Mouse (Mus musculus) stomach, embryonic 15.5 days (tissue): ENCODE data around the gene Atl2. TPM values are rescaled to one million over a fixed set of nuclear protein-coding genes. Genes with fewer than 3 reads are reported as not detected.
A peak's percentile ranks its signal among the peaks of the same experiment; 100 is the strongest.

ENCODE experiments used
- ATAC-seq: fragments of 200-750 bp; cut with Nextera tagmentation; 2 replicates; pipeline ENCODE4 v1.8.0; 2017; ENCODE audit warnings: low read depth, moderate number of reproducible peaks, moderate TSS enrichment; ENCODE audit not compliant: insufficient read depth, low FRiP score
- H3K27ac ChIP-seq: fragments of 300-500 bp; sonication (generic); 2 replicates; pipeline ENCODE4 v1.5.1; 2015; ENCODE audit warnings: mild to moderate bottlenecking, inconsistent platforms
- H3K27me3 ChIP-seq: fragments of 300-500 bp; sonication (generic); replicated peaks from 2 replicates; pipeline ENCODE4 v1.6.1; 2015; ENCODE audit warnings: inconsistent platforms
- H3K36me3 ChIP-seq: fragments of 300-500 bp; sonication (generic); 2 replicates; pipeline ENCODE4 v1.6.1; 2015; ENCODE audit warnings: inconsistent platforms
- H3K4me1 ChIP-seq: fragments of 300-500 bp; sonication (generic); 2 replicates; pipeline ENCODE4 v1.6.1; 2015; ENCODE audit warnings: inconsistent platforms
- H3K4me2 ChIP-seq: fragments of 300-500 bp; sonication (generic); 2 replicates; pipeline ENCODE4 v1.6.1; 2015; ENCODE audit warnings: mild to moderate bottlenecking, inconsistent platforms
- H3K4me3 ChIP-seq: fragments of 300-500 bp; sonication (generic); replicated peaks from 2 replicates; pipeline ENCODE4 v1.5.1; 2015; ENCODE audit warnings: inconsistent platforms
- H3K9ac ChIP-seq: fragments of 300-500 bp; sonication (generic); 2 replicates; pipeline ENCODE4 v1.6.1; 2015; ENCODE audit warnings: inconsistent platforms
- H3K9me3 ChIP-seq: fragments of 300-500 bp; sonication (generic); 2 replicates; pipeline ENCODE4 v1.6.1; 2016; ENCODE audit warnings: inconsistent platforms
- WGBS: fragments of 180-500 bp; shearing (Covaris S2); methylation state at CpG from one replicate; pipeline ENCODE4 v1.1.7; 2015; 5-methylcytosine and 5-hydroxymethylcytosine counted together
- polyA plus RNA-seq: library from polyadenylated mRNA; unstranded; fragments of >200 nt; fragmentation: Nextera tagmentation; extraction: Ambion mirVana; gene quantifications from 2 replicates; pipeline ENCODE4 v1.2.1, GENCODE M21; 2015

Atl2 gene
- polyA plus RNA-seq, 1 experiment from 2014 or later, result 41.1 TPM

GRCm38 (mm10) chr17:79810421-79810820 lies 85.5 kb downstream of the Atl2 start:
- Histone ChIP-seq H3K27me3 (no peaks in the 10 kb centered on the region), H3K4me3 (no peak overlapping the region), H3K4me1 (no peaks in the 10 kb centered on the region), H3K4me2 (no peak overlapping the region), H3K36me3 (no peaks in the 10 kb centered on the region), H3K27ac (no peak overlapping the region), H3K9ac (no peak overlapping the region), H3K9me3 (no peaks in the 10 kb centered on the region)
- 76% methylated on average over 9 of the region's 9 CpGs for WGBS
- ATAC-seq, result no peak

GRCm38 (mm10) chr17:79809491-79810316 lies 86.2 kb downstream of the Atl2 start:
- Histone ChIP-seq H3K9ac (no peak overlapping the region), H3K9me3 (no peaks in the 10 kb centered on the region), H3K4me3 (no peak overlapping the region), H3K4me2 (no peak overlapping the region), H3K27ac (no peak overlapping the region), H3K4me1 (no peaks in the 10 kb centered on the region), H3K36me3 (no peaks in the 10 kb centered on the region), H3K27me3 (no peaks in the 10 kb centered on the region)
- ATAC-seq, result no peak
- WGBS, result 54% methylated on average over 23 of the region's 23 CpGs

DNA sequence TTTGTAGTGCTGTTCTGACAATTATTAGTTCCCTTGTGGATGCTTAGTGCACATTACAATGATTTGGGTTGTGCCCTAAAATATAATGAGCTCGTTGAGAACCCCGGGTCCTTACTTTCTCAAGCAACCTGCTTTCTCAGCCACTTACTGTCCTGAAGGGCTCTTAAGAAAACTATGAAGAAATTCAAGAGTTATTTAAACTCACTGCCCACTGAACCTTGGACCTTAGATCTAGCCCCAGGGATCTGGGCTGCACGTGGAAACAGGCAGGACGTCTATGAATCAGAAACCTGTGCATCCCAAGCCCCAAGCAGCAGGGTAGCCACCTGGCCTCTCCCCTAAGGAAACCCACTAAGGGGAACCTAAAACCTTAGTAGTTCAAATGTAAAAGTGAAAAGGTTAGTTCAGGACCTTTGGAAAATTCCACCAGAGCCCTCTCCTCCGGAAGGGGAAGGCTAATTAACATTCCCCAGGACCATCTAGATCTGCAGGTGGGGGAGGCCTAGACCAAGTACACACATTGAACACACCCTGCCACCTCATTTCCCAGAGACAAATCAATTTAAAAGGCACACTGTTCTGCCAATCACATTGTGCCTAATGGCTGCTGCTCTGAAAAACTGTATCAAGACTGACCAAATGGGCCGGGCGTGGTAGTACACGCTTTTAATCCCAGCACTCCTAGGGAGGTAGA lies 88.5 kb downstream of the Atl2 start:
- no peak for ATAC-seq
- no peaks in the 10 kb centered on the region for H3K27me3 ChIP-seq
- no peak overlapping the region for H3K9ac ChIP-seq
- H3K4me1 ChIP-seq, result no peaks in the 10 kb centered on the region
- H3K9me3 ChIP-seq, result no peaks in the 10 kb centered on the region
- H3K4me3 ChIP-seq, result no peak overlapping the region
- H3K36me3 ChIP-seq, result no peaks in the 10 kb centered on the region
- no peak overlapping the region for H3K4me2 ChIP-seq
- H3K27ac ChIP-seq, result no peak overlapping the region
- WGBS, result 67% methylated on average over 8 of the region's 8 CpGs

DNA sequence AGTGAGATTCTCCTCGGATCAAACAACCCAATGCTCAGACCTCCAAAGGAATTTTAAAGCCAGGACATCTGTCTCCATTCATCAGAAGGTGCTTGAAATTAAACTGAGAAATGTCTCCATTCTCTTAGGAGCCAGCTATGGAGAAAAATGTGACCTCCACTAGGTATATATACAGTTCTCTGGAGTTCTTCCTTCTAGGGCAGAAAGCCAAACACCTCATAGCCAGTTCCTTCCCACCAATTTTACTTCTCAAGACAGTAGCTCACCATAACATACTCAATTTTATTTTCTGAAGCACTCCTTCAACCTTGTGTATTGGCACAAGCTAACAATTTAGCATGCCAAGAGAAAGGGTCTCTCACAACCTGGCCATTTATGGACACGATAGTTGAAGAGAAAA lies 91.2 kb downstream of the Atl2 start:
- H3K27ac ChIP-seq, result peak overlapping the region; percentile 35; the same call in 1 of the 2 replicates
- H3K9ac ChIP-seq, result no peak overlapping the region
- H3K4me2 ChIP-seq, result no peak overlapping the region
- H3K4me1 ChIP-seq, result no peaks in the 10 kb centered on the region
- 43% methylated on average over 2 of the region's 2 CpGs for WGBS
- H3K4me3 ChIP-seq, result no peak overlapping the region
- no peaks in the 10 kb centered on the region for H3K36me3 ChIP-seq
- ATAC-seq, result peak; percentile 59
- no peaks in the 10 kb centered on the region for H3K9me3 ChIP-seq
- H3K27me3 ChIP-seq, result no peaks in the 10 kb centered on the region

DNA sequence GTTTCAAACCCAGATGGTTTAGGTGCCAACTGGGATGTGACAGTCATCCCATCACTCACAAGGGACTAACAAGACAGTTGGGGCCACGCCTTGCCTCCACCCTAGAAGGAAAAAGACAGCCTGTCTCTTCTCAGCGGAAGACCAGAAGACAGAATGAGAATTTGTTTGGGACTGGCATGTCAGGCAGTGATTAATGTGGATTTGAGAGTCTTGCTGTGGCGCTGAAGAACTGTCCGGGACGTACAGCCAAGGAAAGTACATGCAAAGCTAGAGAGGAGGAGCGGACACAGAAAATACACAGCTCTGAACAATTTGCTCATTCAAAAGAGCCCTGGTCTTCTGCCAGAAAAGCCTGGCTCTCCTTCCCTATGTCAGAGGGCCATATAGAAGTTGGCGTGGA lies 93.9 kb downstream of the Atl2 start:
- no peaks in the 10 kb centered on the region for H3K36me3 ChIP-seq
- H3K4me3 ChIP-seq, result no peak overlapping the region
- H3K27me3 ChIP-seq, result no peaks in the 10 kb centered on the region
- no peaks in the 10 kb centered on the region for H3K9me3 ChIP-seq
- H3K4me1 ChIP-seq, result no peaks in the 10 kb centered on the region
- WGBS, result 30% methylated on average over 7 of the region's 7 CpGs
- peak overlapping the region; percentile 11; the same call in 1 of the 2 replicates for H3K27ac ChIP-seq
- no peak overlapping the region for H3K9ac ChIP-seq
- no peak for ATAC-seq
- H3K4me2 ChIP-seq, result no peak overlapping the region

- no peak for ATAC-seq
Observed at GRCm38 (mm10) chr17:79798831-79799230, 97.1 kb downstream of the Atl2 start.

More at GRCm38 (mm10) chr17:79798831-79799230, 97.1 kb downstream of the Atl2 start:
- H3K4me2 ChIP-seq, result no peak overlapping the region
- no peak overlapping the region for H3K9ac ChIP-seq
- WGBS, result 91% methylated on average over 10 of the region's 10 CpGs
- H3K27me3 ChIP-seq, result no peaks in the 10 kb centered on the region
- no peaks in the 10 kb centered on the region for H3K4me1 ChIP-seq
- H3K27ac ChIP-seq, result no peak overlapping the region
- no peak overlapping the region for H3K4me3 ChIP-seq
- no peaks in the 10 kb centered on the region for H3K36me3 ChIP-seq
- H3K9me3 ChIP-seq, result no peaks in the 10 kb centered on the region

Other genes with a start within 250 kb of the Atl2 start
- gene Cyp1b1, start 181.1 kb downstream of the Atl2 start, polyA plus RNA-seq, result 7.7 and 9.1 TPM in 2 replicates
- 55.8 and 59.1 TPM in 2 replicates for gene Hnrnpll, start 166.2 kb upstream of the Atl2 start, polyA plus RNA-seq
- gene Galm, start 231.3 kb upstream of the Atl2 start, polyA plus RNA-seq, result 30.0 and 36.0 TPM in 2 replicates